8 mouse cellular contexts compared by ENCODE assay signal in genomic region chr11:60306834-60307233, GRCm38 (mm10). TPM values are rescaled to one million over a fixed set of nuclear protein-coding genes. Genes with fewer than 3 reads are reported as not detected.
A peak's percentile ranks its signal among the peaks of the same experiment; 100 is the strongest.
DNase-seq lines count a peak whose midpoint lies in the region; ATAC-seq and TF ChIP-seq lines count a peak whose summit lies in the region.

No protein-coding gene starts in this region.

- no peaks in the 10 kb centered on the region for H3K9me3 ChIP-seq in hindbrain, postnatal 0 days (ENCODE audit: low read length)

- WGBS in hindbrain, postnatal 0 days = 71% methylated on average over 4 of the region's 4 CpGs

- H3K4me3 ChIP-seq in hindbrain, postnatal 0 days (ENCODE audit: low read length) = no peak overlapping the region

- intact Hi-C loops in heart, postnatal 10 days (cut with DNase I) = loop anchor here (5.0 kb wide), 1 partner anchor 45 kb away; the partner anchor contains the start of genes Drc3 and Tom1l2

- DNase-seq in heart, postnatal 10 days = peak; percentile 37 to 63
- DNase-seq in heart, adult 8-10 months (ENCODE audit: low spot score) = no peak
- DNase-seq in A20 (ENCODE audit: low read depth, low spot score) (peak; percentile 60), R1 (ENCODE audit: low read depth, low spot score) (peak; percentile 65)
- peak; percentile 69 for DNase-seq in hindbrain, postnatal 0 days (ENCODE audit: low spot score)
- DNase-seq in thymus, postnatal 25 days = peak; percentile 78
- DNase-seq in frontal cortex, postnatal 10 days (ENCODE audit: low spot score in 2 of 2) = no peak

- H3K4me2 ChIP-seq in hindbrain, postnatal 0 days (ENCODE audit: low read depth, low read length) = no peak overlapping the region

- H3K36me3 ChIP-seq in hindbrain, postnatal 0 days (ENCODE audit: insufficient read depth, low read length) = no peaks in the 10 kb centered on the region

- no peak overlapping the region for H3K27ac ChIP-seq in hindbrain, postnatal 0 days

- ATAC-seq in hindbrain, postnatal 0 days = no peak
- peak; percentile 43; the same call in 1 of the 2 replicates for ATAC-seq in megakaryocyte, adult 5-6 weeks (ENCODE audit: poor library complexity, severe bottlenecking)

- H3K27me3 ChIP-seq in hindbrain, postnatal 0 days (ENCODE audit: insufficient read depth, low read length) = no peaks in the 10 kb centered on the region

- no peak overlapping the region for H3K9ac ChIP-seq in hindbrain, postnatal 0 days (replicated peaks; ENCODE audit: low read length)

- TF ChIP-seq CTCF in hindbrain, postnatal 0 days (IDR thresholded peaks at IDR 0.05; ENCODE audit: low read depth) = peak; percentile 68

- peaks cover 23% of the 10 kb centered on the region for H3K4me1 ChIP-seq in hindbrain, postnatal 0 days (ENCODE audit: insufficient read depth, low read length)

RNA-seq across cellular contexts. Expression of gene Tom1l2, which starts 45.9 kb away (rescaled TPM):
- 100 to 1,000 TPM in 1 of 2 experiments, 10 to 100 TPM in 1; 97.3 to 100 TPM for total RNA-seq in heart, postnatal 10 days (2021)
- total RNA-seq in heart, adult 8-10 months (2022) = 100 to 1,000 TPM; 121 to 134 (median 127) TPM
- 109 and 124 TPM in 2 replicates for total RNA-seq in hindbrain, postnatal 0 days (2014; rRNA removed)
- polyA plus RNA-seq in hindbrain, postnatal 0 days (2015; fragmentation: Nextera tagmentation; extraction: Ambion mirVana) = 44.7 and 48.2 TPM in 2 replicates
- total RNA-seq in megakaryocyte, adult 5-6 weeks (2015) = 6.0 and 6.3 TPM in 2 replicates
- total RNA-seq in megakaryocyte, adult 5-6 weeks (2017) = 4.3 and 6.1 TPM in 2 replicates

RNA-seq across cellular contexts. Expression of gene Drc3, which starts 46.3 kb away (rescaled TPM):
- total RNA-seq in heart, postnatal 10 days (2021) = 1 to 10 TPM; 1.6 to 2.3 TPM
- 1 to 10 TPM; 2.3 to 3.4 (median 2.7) TPM for total RNA-seq in heart, adult 8-10 months (2022)
- total RNA-seq in hindbrain, postnatal 0 days (2014; rRNA removed) = 8.4 and 12.4 TPM in 2 replicates
- polyA plus RNA-seq in hindbrain, postnatal 0 days (2015; fragmentation: Nextera tagmentation; extraction: Ambion mirVana) = 6.8 and 7.9 TPM in 2 replicates
- 0.16 TPM in 1 of 2 replicates, not detected in the other for total RNA-seq in megakaryocyte, adult 5-6 weeks (2015)
- total RNA-seq in megakaryocyte, adult 5-6 weeks (2017) = 0.11 and 0.98 TPM in 2 replicates

Comparison
In these comparisons a context has a peak if more than half of its experiments do, and no peak if none do; other contexts are left out.
1. DNase-seq: peak in heart, postnatal 10 days (2 of 2), A20 (single experiment), R1 (single experiment), hindbrain, postnatal 0 days (single experiment) and thymus, postnatal 25 days (single experiment); none in heart, adult 8-10 months (single experiment) and frontal cortex, postnatal 10 days (0 of 2).
2. RNA of gene Tom1l2, which starts 45.9 kb away (total RNA-seq): 121 to 134 TPM in heart, adult 8-10 months, 109 to 124 TPM in hindbrain, postnatal 0 days and 97.3 to 100 TPM in heart, postnatal 10 days; 4.3 to 6.3 TPM in megakaryocyte, adult 5-6 weeks; every median in the first group is over 10 times any median in the second.